Mouse (Mus musculus) CD4-positive helper T cell, adult 2 months (primary cell): ENCODE measurements around the gene Carm1.

ENCODE experiments used
- DNase-seq: peaks from one replicate; pipeline ENCODE4 v3.0.0-alpha.2; 2012; ENCODE audit warnings: low read depth, missing footprints, low spot score

Gene Carm1

GRCm38 (mm10) chr9:21614864-21615616 is 68.3 kb downstream of the Carm1 start:
- DNase-seq: no peak

GRCm38 (mm10) chr9:21615617-21616231 is 69.0 kb downstream of the Carm1 start, which contains the start of gene Smarca4:
Gene Smarca4, plus strand, starts transcription at chr9:21616169.
- peak; percentile 100 for DNase-seq

- no peak for DNase-seq
Observed at GRCm38 (mm10) chr9:21616232-21616781, 69.6 kb downstream of the Carm1 start.

GRCm38 (mm10) chr9:21617066-21617465 is 70.4 kb downstream of the Carm1 start:
- DNase-seq: peak; percentile 26

GRCm38 (mm10) chr9:21620229-21620628 is 73.5 kb downstream of the Carm1 start:
- no peak for DNase-seq

- no peak for DNase-seq
Observed at GRCm38 (mm10) chr9:21622676-21623075, 76.0 kb downstream of the Carm1 start.

GRCm38 (mm10) chr9:21625342-21626339 is 78.9 kb downstream of the Carm1 start:
- DNase-seq: no peak

GRCm38 (mm10) chr9:21626571-21626970 is 79.9 kb downstream of the Carm1 start:
- DNase-seq: peak; percentile 49

GRCm38 (mm10) chr9:21627145-21627795 is 80.6 kb downstream of the Carm1 start:
- DNase-seq: no peak

GRCm38 (mm10) chr9:21630673-21631072 is 84.0 kb downstream of the Carm1 start:
- peak; percentile 64 for DNase-seq

- no peak for DNase-seq
Observed at GRCm38 (mm10) chr9:21633106-21633505, 86.4 kb downstream of the Carm1 start.

- DNase-seq: no peak
Observed at GRCm38 (mm10) chr9:21635639-21636038, 88.9 kb downstream of the Carm1 start.

- DNase-seq: no peak
Observed at GRCm38 (mm10) chr9:21639031-21639430, 92.3 kb downstream of the Carm1 start.
